Mouse (Mus musculus) spleen, adult 2 months (tissue): Measurements from ENCODE around the gene Nrtn. TPM values are rescaled to one million over a fixed set of nuclear protein-coding genes. Genes with fewer than 3 reads are reported as not detected.

Source experiments
- DNase-seq, 2 experiments: peaks; one replicate each; pipeline versions ENCODE4 v3.0.0 to v3.0.0-alpha.2; 2012 to 2021; ENCODE audit warnings: low spot score in 2 of 2, low read depth in 1 of 2
- H3K27ac ChIP-seq: fragments of 200-500 bp; 2 replicates; pipeline ENCODE4 v1.5.1; 2012; ENCODE audit warnings: low read length, inconsistent platforms; ENCODE audit not compliant: insufficient read depth
- H3K27me3 ChIP-seq: fragments of 200-500 bp; 2 replicates; pipeline ENCODE4 v1.6.1; 2012; ENCODE audit warnings: mild to moderate bottlenecking, moderate library complexity, low read length, inconsistent platforms; ENCODE audit not compliant: control insufficient read depth, insufficient read depth
- H3K36me3 ChIP-seq: fragments of 200-500 bp; 2 replicates; pipeline ENCODE4 v1.6.1; 2012; ENCODE audit warnings: mild to moderate bottlenecking, low read length, inconsistent platforms; ENCODE audit not compliant: control insufficient read depth, insufficient read depth
- H3K4me1 ChIP-seq: fragments of 200-500 bp; 2 replicates; pipeline ENCODE4 v1.6.1; 2011; ENCODE audit warnings: inconsistent platforms; ENCODE audit not compliant: control insufficient read depth, insufficient read depth, insufficient read length
- H3K4me3 ChIP-seq: fragments of 200-500 bp; 2 replicates; pipeline ENCODE4 v1.5.1; 2011; ENCODE audit warnings: mild to moderate bottlenecking, inconsistent platforms; ENCODE audit not compliant: insufficient read depth, insufficient read length; ENCODE audit errors: extremely low read depth
- CTCF ChIP-seq: fragments of 200-500 bp; IDR thresholded peaks from 2 replicates; pipeline ENCODE4 v1.5.1; 2011; ENCODE audit warnings: mild to moderate bottlenecking, inconsistent platforms; ENCODE audit not compliant: insufficient read depth, insufficient read length, insufficient replicate concordance; ENCODE audit errors: extremely low read depth
- POLR2A ChIP-seq: fragments of 200-500 bp; IDR thresholded peaks from 2 replicates; pipeline ENCODE4 v1.6.1; 2011; ENCODE audit warnings: low read depth, low read length, inconsistent platforms
- WGBS: fragments of 180-500 bp; shearing (Covaris S2); methylation state at CpG from one replicate; pipeline ENCODE4 v1.1.7; 2018; 5-methylcytosine and 5-hydroxymethylcytosine counted together
- polyA plus RNA-seq: library from polyadenylated mRNA; depleted of rRNA; stranded (reverse); fragments of >200 nt; gene quantifications from 2 replicates; pipeline ENCODE4 v1.2.3, GENCODE M21; 2012

Nrtn gene
- polyA plus RNA-seq, 1 experiment = 1.3 TPM

- no peak overlapping the region for H3K27ac ChIP-seq
- no peak for DNase-seq
- no peaks in the 10 kb centered on the region for H3K36me3 ChIP-seq
- H3K4me3 ChIP-seq = no peak overlapping the region
- H3K4me1 ChIP-seq = no peaks in the 10 kb centered on the region
- WGBS = 88% methylated on average over 2 of the region's 2 CpGs
- TF ChIP-seq CTCF (no peak), POLR2A (no peak)
- no peaks in the 10 kb centered on the region for H3K27me3 ChIP-seq
These were observed 27.7 kb downstream of the Nrtn start for GRCm38 (mm10) chr17:56729656-56730055.

DNA sequence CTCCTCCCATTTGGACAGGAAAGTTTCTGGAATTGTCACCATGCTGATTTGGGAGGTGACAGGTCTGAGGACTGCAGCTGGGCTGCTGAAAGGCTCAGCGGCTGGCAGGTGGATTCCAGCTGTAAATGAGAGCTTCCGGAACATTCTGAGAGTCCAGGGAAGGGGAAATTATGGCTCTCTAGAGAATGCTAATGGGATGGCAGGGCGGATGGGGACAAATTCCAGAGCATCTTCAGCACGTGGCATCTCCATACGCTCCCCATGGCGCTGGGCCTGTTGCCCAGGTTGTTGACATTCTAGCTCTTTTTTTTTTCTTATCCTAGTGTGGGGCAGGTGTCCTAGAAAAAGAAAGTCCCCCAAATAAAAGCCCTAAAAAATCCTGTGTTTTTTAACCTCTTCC lies 28.2 kb downstream of the Nrtn start:
- TF ChIP-seq POLR2A (no peak), CTCF (no peak)
- DNase-seq = no peak
- WGBS = 82% methylated on average over 6 of the region's 6 CpGs

GRCm38 (mm10) chr17:56728117-56728516 lies 29.2 kb downstream of the Nrtn start:
- peaks cover 5% of the 10 kb centered on the region; the same call in 1 of the 2 replicates for H3K36me3 ChIP-seq
- DNase-seq = no peak
- H3K4me1 ChIP-seq = no peaks in the 10 kb centered on the region
- no peaks in the 10 kb centered on the region for H3K27me3 ChIP-seq
- TF ChIP-seq CTCF (no peak), POLR2A (no peak)
- WGBS = 37% methylated on average over 12 of the region's 12 CpGs
- no peak overlapping the region for H3K27ac ChIP-seq
- H3K4me3 ChIP-seq = no peak overlapping the region

More for the DNA sequence above, 28.2 kb downstream of the Nrtn start:
- Histone ChIP-seq H3K4me1 (no peaks in the 10 kb centered on the region), H3K36me3 (no peaks in the 10 kb centered on the region), H3K27me3 (no peaks in the 10 kb centered on the region), H3K27ac (no peak overlapping the region), H3K4me3 (no peak overlapping the region)

- WGBS = 33% methylated on average over 12 of the region's 12 CpGs
- H3K27me3 ChIP-seq = no peaks in the 10 kb centered on the region
- H3K4me1 ChIP-seq = no peaks in the 10 kb centered on the region
- H3K27ac ChIP-seq = no peak overlapping the region
- no peak overlapping the region for H3K4me3 ChIP-seq
- no peak for TF ChIP-seq CTCF
- peaks cover 9% of the 10 kb centered on the region for H3K36me3 ChIP-seq
- no peak for DNase-seq
These were observed 29.7 kb downstream of the Nrtn start for GRCm38 (mm10) chr17:56727659-56728058.

DNA sequence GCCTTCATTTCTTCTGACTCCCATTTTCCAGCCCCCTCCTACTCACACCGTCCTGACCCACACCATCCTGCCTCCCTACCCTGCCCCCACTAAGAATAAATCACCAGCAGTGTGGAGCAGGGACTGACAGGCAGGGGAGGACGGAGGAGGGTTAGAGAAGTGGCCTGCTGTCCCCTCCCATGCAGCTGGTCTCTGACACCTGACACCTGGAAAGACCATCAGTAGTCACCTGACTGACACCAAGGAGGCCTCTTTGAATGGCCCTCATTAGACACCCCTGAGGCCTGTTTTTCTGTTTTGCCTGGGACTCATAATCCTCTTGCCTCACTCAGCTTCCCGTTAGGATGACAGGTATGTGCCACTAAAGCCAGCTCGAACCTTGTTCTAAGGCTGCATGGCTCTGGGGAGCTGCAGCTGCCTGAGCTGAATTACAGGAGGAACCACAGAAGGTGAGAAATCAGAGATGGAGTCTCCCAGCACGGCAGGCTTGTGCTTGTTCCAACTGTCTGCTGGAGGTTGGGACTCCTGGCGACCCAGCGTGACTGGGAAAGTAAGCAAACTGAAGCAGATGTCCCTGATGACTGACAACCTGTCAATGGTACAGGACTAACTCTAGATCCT lies 30.2 kb downstream of the Nrtn start:
- no peak for DNase-seq
- Histone ChIP-seq H3K36me3 (peaks cover 10% of the 10 kb centered on the region), H3K4me1 (no peaks in the 10 kb centered on the region), H3K27me3 (no peaks in the 10 kb centered on the region), H3K27ac (no peak overlapping the region), H3K4me3 (no peak overlapping the region)
- TF ChIP-seq POLR2A = no peak
- no peak for TF ChIP-seq CTCF
- WGBS = 54% methylated on average over 7 of the region's 7 CpGs

- Histone ChIP-seq H3K27me3 (no peaks in the 10 kb centered on the region), H3K4me1 (peaks cover 5% of the 10 kb centered on the region; the same call in 1 of the 2 replicates), H3K36me3 (peaks cover 15% of the 10 kb centered on the region), H3K4me3 (no peak overlapping the region), H3K27ac (no peak overlapping the region)
- no peak for DNase-seq
- TF ChIP-seq POLR2A = no peak
- TF ChIP-seq CTCF = no peak
- whole genome bisulfite sequencing = 89% methylated on average over 11 of the region's 11 CpGs
These were observed 33.7 kb downstream of the Nrtn start for GRCm38 (mm10) chr17:56723419-56724161.

DNA sequence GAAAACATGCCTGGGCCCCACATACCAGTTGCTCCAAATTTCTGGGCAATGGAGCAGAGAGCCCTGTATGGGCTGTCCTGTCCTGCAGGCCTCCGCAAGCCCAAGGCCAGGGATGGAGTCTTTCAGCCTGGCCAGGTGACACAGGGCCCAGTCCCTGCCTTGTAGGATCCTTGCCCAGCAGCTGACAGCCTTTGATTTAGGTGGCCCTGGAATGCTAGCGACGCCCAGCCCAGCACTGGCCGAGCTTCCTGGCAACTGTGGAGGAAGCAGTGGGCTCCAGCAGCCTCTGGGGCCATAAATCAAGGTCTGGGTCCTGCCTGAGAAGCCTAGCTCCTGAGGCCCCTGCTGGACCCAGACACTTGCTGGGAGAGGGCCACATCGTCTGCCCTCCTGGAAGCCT lies 34.9 kb downstream of the Nrtn start:
- Histone ChIP-seq H3K36me3 (peaks cover 15% of the 10 kb centered on the region), H3K4me1 (peaks cover 8% of the 10 kb centered on the region; the same call in 1 of the 2 replicates), H3K4me3 (no peak overlapping the region), H3K27me3 (no peaks in the 10 kb centered on the region), H3K27ac (no peak overlapping the region)
- WGBS = 81% methylated on average over 5 of the region's 5 CpGs
- TF ChIP-seq CTCF = no peak
- TF ChIP-seq POLR2A = no peak
- no peak for DNase-seq
